Mouse (Mus musculus): ENCODE measurements at regions not wholly inside any gene's neighbourhood (a gene's known extent, or its start where the extent isn't known, plus 50 kb on each side); places are given as distances from the start of the nearest gene placed in this dataset.
"Not testable (repeated sequence)": the region's sequence is repeated elsewhere in the genome, so short reads cannot be mapped to it uniquely, and the experiment has no call there.

DNA sequence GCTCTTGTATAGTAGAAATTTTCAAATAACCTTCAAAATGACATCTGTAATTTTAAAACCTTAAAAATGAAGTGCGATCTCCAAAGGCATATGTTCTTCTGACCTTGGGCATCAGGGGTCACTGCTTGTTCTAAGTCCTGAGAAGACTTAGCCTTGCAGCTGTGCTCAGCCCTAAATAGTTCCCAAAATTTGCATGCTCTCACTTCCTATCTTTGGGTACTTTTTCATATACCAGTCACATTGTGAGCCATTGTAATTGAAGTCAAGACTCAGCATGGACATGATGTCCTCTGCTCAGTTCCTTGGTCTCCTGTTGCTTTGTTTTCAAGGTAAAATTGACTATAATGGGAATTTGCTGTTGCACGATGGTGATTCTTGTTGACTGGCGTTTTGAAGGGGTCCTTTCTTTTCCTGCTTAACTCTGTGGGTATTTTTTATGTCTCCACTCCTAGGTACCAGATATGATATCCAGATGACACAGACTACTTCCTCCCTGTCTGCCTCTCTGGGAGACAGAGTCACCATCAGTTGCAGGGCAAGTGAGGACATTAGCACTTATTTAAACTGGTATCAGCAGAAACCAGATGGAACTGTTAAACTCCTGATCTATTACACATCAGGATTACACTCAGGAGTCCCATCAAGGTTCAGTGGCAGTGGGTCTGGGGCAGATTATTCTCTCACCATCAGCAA is 1144.6 kb upstream of the Tacstd2 start:
- in situ Hi-C loops (cut with MboI; ENCODE audit: low sequenced_read_pairs in 2 of 2, unreplicated experiment in 2 of 2) = no loop called here
- no peaks in the 10 kb centered on the region for H3K9me3 ChIP-seq (ENCODE audit: control insufficient read depth, insufficient read depth, low read depth, low read length)
- TF ChIP-seq ZNF384 (IDR thresholded peaks at IDR 0.05; ENCODE audit: low read depth, low read length) (no peak), ZC3H11A (IDR thresholded peaks at IDR 0.05; ENCODE audit: borderline replicate concordance, low read depth, low read length) (no peak), HCFC1 (IDR thresholded peaks at IDR 0.05; ENCODE audit: borderline replicate concordance, insufficient read depth, low read length) (no peak), MAFK (IDR thresholded peaks at IDR 0.05; ENCODE audit: insufficient read depth, low read depth, low read length) (no peak), CHD2 (IDR thresholded peaks at IDR 0.05; ENCODE audit: low read depth, low read length) (no peak)
- H3K4me3 ChIP-seq (ENCODE audit: insufficient read depth in 1 of 2, low read depth in 1 of 2, low read length in 2 of 2, poor library complexity in 1 of 2, severe bottlenecking in 1 of 2) = no peak overlapping the region
- H3K9ac ChIP-seq (ENCODE audit: insufficient read depth, low read depth, low read length, poor library complexity, severe bottlenecking) = no peak overlapping the region
- H3K36me3 ChIP-seq (ENCODE audit: control insufficient read depth, insufficient read depth, low read length, poor library complexity, severe bottlenecking) = no peaks in the 10 kb centered on the region
- no peak overlapping the region for H3K27ac ChIP-seq (ENCODE audit: insufficient read depth, low read depth, low read length, poor library complexity, severe bottlenecking)
- no peaks in the 10 kb centered on the region for H3K4me1 ChIP-seq (ENCODE audit: control insufficient read depth in 2 of 2, insufficient read depth in 2 of 2, low read length in 2 of 2, poor library complexity in 1 of 2)
- DNase-seq (ENCODE audit: low read depth, low spot score) = no peak

DNA sequence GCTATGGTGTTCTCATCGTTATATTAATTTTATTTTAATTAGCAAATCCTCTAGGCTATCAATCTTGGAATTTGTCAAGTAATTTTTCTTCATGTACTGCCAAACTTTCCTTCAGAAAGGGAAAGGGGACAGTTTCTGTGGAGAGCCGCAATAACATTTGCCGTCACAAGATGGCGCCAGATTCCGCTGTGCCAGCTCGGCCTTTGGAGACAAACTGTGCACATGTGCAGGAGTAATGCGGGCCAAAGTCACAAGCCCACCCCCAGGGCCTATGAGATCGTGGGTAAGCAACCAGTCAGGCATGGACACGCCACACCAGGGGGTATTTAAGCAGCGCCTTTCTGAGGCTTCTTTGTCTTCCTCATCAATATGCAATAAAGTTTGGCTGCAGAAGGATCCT is 1132.8 kb upstream of the Tacstd2 start:
- not testable (repeated sequence) for H3K4me3 ChIP-seq (ENCODE audit: insufficient read depth in 1 of 2, low read depth in 1 of 2, low read length in 2 of 2, poor library complexity in 1 of 2, severe bottlenecking in 1 of 2); H3K9me3 ChIP-seq (ENCODE audit: control insufficient read depth, insufficient read depth, low read depth, low read length); H3K4me1 ChIP-seq (ENCODE audit: control insufficient read depth in 2 of 2, insufficient read depth in 2 of 2, low read length in 2 of 2, poor library complexity in 1 of 2); H3K27ac ChIP-seq (ENCODE audit: insufficient read depth, low read depth, low read length, poor library complexity, severe bottlenecking); H3K9ac ChIP-seq (ENCODE audit: insufficient read depth, low read depth, low read length, poor library complexity, severe bottlenecking); H3K36me3 ChIP-seq (ENCODE audit: control insufficient read depth, insufficient read depth, low read length, poor library complexity, severe bottlenecking)
- peak; percentile 31 for DNase-seq (ENCODE audit: low read depth, low spot score)
- peak; percentile 90 for TF ChIP-seq ZC3H11A (IDR thresholded peaks at IDR 0.05; ENCODE audit: borderline replicate concordance, low read depth, low read length)
- in situ Hi-C loops (cut with MboI; ENCODE audit: low sequenced_read_pairs in 2 of 2, unreplicated experiment in 2 of 2) = loop anchor here in 1 of 2 experiments (25.0 kb wide), 1 partner anchor 244 kb away; no protein-coding TSS in a partner anchor

DNA sequence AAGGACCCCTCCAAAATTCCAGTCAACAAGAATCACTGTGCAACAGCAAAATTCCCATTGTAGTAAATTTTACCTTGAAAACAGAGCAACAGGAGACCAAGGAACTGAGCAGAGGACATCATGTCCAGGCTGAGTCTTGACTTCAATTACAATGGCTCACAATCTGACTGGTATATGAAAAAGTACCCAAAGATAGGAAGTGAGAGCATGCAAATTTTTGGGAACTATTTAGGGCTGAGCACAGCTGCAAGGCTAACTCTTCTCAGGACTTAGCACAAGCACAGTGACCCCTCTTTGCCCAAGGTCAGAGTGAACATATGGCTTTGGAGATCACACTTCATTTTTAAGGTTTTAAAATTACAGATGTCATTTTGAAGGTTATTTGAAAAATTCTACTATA is 1096.7 kb upstream of the Tacstd2 start:
- H3K27ac ChIP-seq (ENCODE audit: insufficient read depth, low read depth, low read length, poor library complexity, severe bottlenecking); H3K4me3 ChIP-seq (ENCODE audit: insufficient read depth in 1 of 2, low read depth in 1 of 2, low read length in 2 of 2, poor library complexity in 1 of 2, severe bottlenecking in 1 of 2); H3K4me1 ChIP-seq (ENCODE audit: control insufficient read depth in 2 of 2, insufficient read depth in 2 of 2, low read length in 2 of 2, poor library complexity in 1 of 2); H3K36me3 ChIP-seq (ENCODE audit: control insufficient read depth, insufficient read depth, low read length, poor library complexity, severe bottlenecking); H3K9me3 ChIP-seq (ENCODE audit: control insufficient read depth, insufficient read depth, low read depth, low read length); DNase-seq (ENCODE audit: low read depth, low spot score); in situ Hi-C loops (cut with MboI; ENCODE audit: low sequenced_read_pairs in 2 of 2, unreplicated experiment in 2 of 2); H3K9ac ChIP-seq (ENCODE audit: insufficient read depth, low read depth, low read length, poor library complexity, severe bottlenecking): not testable (repeated sequence)

DNA sequence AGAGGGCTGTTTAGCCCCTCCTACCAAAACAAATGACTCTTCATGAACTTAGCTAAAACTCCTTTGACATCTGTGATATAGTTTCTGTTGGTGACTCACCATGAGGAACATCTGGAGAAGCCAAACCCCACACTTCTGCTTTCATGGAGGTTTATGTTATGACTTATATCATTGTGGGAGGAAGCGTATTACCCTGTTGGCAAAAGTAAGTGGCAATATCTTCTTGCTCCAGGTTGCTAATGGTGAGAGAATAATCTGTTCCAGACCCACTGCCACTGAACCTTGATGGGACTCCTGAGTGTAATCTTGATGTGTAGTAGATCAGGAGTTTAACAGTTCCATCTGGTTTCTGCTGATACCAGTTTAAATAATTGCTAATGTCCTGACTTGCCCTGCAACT is 1096.2 kb upstream of the Tacstd2 start:
- Histone ChIP-seq H3K9me3 (ENCODE audit: control insufficient read depth, insufficient read depth, low read depth, low read length) (no peaks in the 10 kb centered on the region), H3K4me3 (ENCODE audit: insufficient read depth in 1 of 2, low read depth in 1 of 2, low read length in 2 of 2, poor library complexity in 1 of 2, severe bottlenecking in 1 of 2) (no peak overlapping the region), H3K36me3 (ENCODE audit: control insufficient read depth, insufficient read depth, low read length, poor library complexity, severe bottlenecking) (no peaks in the 10 kb centered on the region), H3K4me1 (ENCODE audit: control insufficient read depth in 2 of 2, insufficient read depth in 2 of 2, low read length in 2 of 2, poor library complexity in 1 of 2) (no peaks in the 10 kb centered on the region), H3K27ac (ENCODE audit: insufficient read depth, low read depth, low read length, poor library complexity, severe bottlenecking) (no peak overlapping the region), H3K9ac (ENCODE audit: insufficient read depth, low read depth, low read length, poor library complexity, severe bottlenecking) (no peak overlapping the region)
- DNase-seq (ENCODE audit: low read depth, low spot score) = no peak
- no peak for TF ChIP-seq MAFK (IDR thresholded peaks at IDR 0.05; ENCODE audit: insufficient read depth, low read depth, low read length)
- TF ChIP-seq HCFC1 (IDR thresholded peaks at IDR 0.05; ENCODE audit: borderline replicate concordance, insufficient read depth, low read length) = no peak
- TF ChIP-seq ZC3H11A (IDR thresholded peaks at IDR 0.05; ENCODE audit: borderline replicate concordance, low read depth, low read length) = no peak
- no peak for TF ChIP-seq CHD2 (IDR thresholded peaks at IDR 0.05; ENCODE audit: low read depth, low read length)
- TF ChIP-seq ZNF384 (IDR thresholded peaks at IDR 0.05; ENCODE audit: low read depth, low read length) = no peak
- in situ Hi-C loops (cut with MboI; ENCODE audit: low sequenced_read_pairs in 2 of 2, unreplicated experiment in 2 of 2) = no loop called here

DNA sequence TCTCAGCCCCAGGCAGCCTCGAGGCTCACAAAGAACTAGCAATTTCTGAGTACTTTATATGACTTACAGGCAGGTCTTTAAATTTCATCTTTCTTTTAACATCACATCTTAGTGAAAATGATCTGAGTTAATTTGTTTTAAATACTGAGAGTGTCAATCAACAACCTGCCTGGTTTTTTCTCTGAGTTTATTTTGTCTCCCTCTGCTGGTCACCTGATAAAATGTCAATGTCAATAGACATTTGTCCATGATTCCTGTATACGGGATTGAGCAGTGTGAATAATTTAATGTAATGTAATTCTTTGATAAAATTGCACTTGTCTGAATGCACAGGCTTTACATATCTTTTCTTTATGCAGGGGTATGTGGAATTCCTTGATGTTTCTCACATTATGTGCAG is 1070.4 kb upstream of the Tacstd2 start:
- TF ChIP-seq ZC3H11A (IDR thresholded peaks at IDR 0.05; ENCODE audit: borderline replicate concordance, low read depth, low read length) (no peak), MAFK (IDR thresholded peaks at IDR 0.05; ENCODE audit: insufficient read depth, low read depth, low read length) (no peak), HCFC1 (IDR thresholded peaks at IDR 0.05; ENCODE audit: borderline replicate concordance, insufficient read depth, low read length) (no peak), ZNF384 (IDR thresholded peaks at IDR 0.05; ENCODE audit: low read depth, low read length) (no peak), CHD2 (IDR thresholded peaks at IDR 0.05; ENCODE audit: low read depth, low read length) (no peak)
- in situ Hi-C loops (cut with MboI; ENCODE audit: low sequenced_read_pairs in 2 of 2, unreplicated experiment in 2 of 2) = no loop called here
- no peak overlapping the region for H3K9ac ChIP-seq (ENCODE audit: insufficient read depth, low read depth, low read length, poor library complexity, severe bottlenecking)
- no peak overlapping the region for H3K4me3 ChIP-seq (ENCODE audit: insufficient read depth in 1 of 2, low read depth in 1 of 2, low read length in 2 of 2, poor library complexity in 1 of 2, severe bottlenecking in 1 of 2)
- H3K9me3 ChIP-seq (ENCODE audit: control insufficient read depth, insufficient read depth, low read depth, low read length) = no peaks in the 10 kb centered on the region
- no peak for DNase-seq (ENCODE audit: low read depth, low spot score)
- H3K27ac ChIP-seq (ENCODE audit: insufficient read depth, low read depth, low read length, poor library complexity, severe bottlenecking) = no peak overlapping the region
- H3K4me1 ChIP-seq (ENCODE audit: control insufficient read depth in 2 of 2, insufficient read depth in 2 of 2, low read length in 2 of 2, poor library complexity in 1 of 2) = no peaks in the 10 kb centered on the region
- H3K36me3 ChIP-seq (ENCODE audit: control insufficient read depth, insufficient read depth, low read length, poor library complexity, severe bottlenecking) = no peaks in the 10 kb centered on the region
